Mouse (Mus musculus) ES-Bruce4 (cell line): ENCODE data around the gene St14.

ENCODE experiments used
- CTCF ChIP-seq: IDR thresholded peaks from one replicate; pipeline ENCODE4 v1.8.1; 2011; ENCODE audit warnings: low read depth, low read length
- POLR2A ChIP-seq: IDR thresholded peaks from one replicate; pipeline ENCODE4 v1.8.1; 2011; ENCODE audit warnings: low read length; ENCODE audit not compliant: insufficient read depth

- no peak for TF ChIP-seq POLR2A
- no peak for TF ChIP-seq CTCF
Measured at GRCm38 (mm10) chr9:31050208-31050607, 81.4 kb downstream of the St14 start.
